Mouse (Mus musculus) olfactory bulb, adult 2 months (tissue): ENCODE data around the gene 1700113H08Rik. TPM values are rescaled to one million over a fixed set of nuclear protein-coding genes. Genes with fewer than 3 reads are reported as not detected.

Experiments used
- H3K27ac ChIP-seq: fragments of 200-500 bp; 2 replicates; pipeline ENCODE4 v1.5.1; 2012; ENCODE audit warnings: low read depth, low read length; ENCODE audit not compliant: insufficient read depth
- H3K4me1 ChIP-seq: fragments of 200-500 bp; 2 replicates; pipeline ENCODE4 v1.6.1; 2012; ENCODE audit warnings: low read length; ENCODE audit not compliant: control insufficient read depth, insufficient read depth
- H3K4me3 ChIP-seq: fragments of 200-500 bp; 2 replicates; pipeline ENCODE4 v1.5.1; 2012; ENCODE audit warnings: mild to moderate bottlenecking, low read depth, low read length, moderate library complexity; ENCODE audit not compliant: insufficient read depth
- CTCF ChIP-seq: fragments of 200-500 bp; IDR thresholded peaks from 2 replicates; pipeline ENCODE4 v1.5.1; 2012; ENCODE audit warnings: low read depth, mild to moderate bottlenecking, low read length, moderate library complexity; ENCODE audit not compliant: insufficient read depth
- POLR2A ChIP-seq: fragments of 200-500 bp; IDR thresholded peaks from 2 replicates; pipeline ENCODE4 v1.6.1; 2012; ENCODE audit warnings: mild to moderate bottlenecking, low read depth, low read length, moderate library complexity; ENCODE audit not compliant: insufficient read depth
- WGBS: fragments of 180-500 bp; shearing (Covaris S2); methylation state at CpG from one replicate; pipeline ENCODE4 v1.1.7; 2018; 5-methylcytosine and 5-hydroxymethylcytosine counted together
- polyA plus RNA-seq: library from polyadenylated mRNA; stranded (reverse); fragments of >200 nt; gene quantifications from 2 replicates; pipeline ENCODE4 v1.2.4, GENCODE M21; 2012; ENCODE audit warnings: low replicate concordance; ENCODE audit not compliant: missing spikeins, insufficient read depth, insufficient read length

The 1700113H08Rik gene
- polyA plus RNA-seq, 1 experiment: not detected

DNA sequence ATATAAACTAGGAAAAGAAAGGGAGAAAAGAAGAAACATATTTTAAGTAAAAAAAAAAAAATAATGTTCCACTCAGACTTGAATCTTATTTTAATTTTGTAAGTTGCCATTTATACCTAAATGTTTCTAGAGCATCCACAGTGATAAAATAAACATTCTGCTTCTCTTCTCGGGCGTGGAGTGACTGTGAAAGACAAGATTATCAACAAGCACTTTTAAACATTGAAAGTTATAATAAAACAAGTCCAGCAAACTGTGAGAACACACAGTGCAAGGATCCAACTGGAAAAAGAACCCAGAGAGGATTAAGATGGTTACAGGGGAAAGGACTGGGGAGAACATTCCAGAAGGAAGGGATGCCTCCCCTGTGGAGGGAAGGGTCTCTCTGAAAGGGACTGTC, 155.0 kb downstream of the 1700113H08Rik start:
- H3K4me1 ChIP-seq: no peaks in the 10 kb centered on the region
- TF ChIP-seq CTCF: no peak
- TF ChIP-seq POLR2A: no peak
- WGBS: 86% methylated on average over 2 of the region's 2 CpGs

DNA sequence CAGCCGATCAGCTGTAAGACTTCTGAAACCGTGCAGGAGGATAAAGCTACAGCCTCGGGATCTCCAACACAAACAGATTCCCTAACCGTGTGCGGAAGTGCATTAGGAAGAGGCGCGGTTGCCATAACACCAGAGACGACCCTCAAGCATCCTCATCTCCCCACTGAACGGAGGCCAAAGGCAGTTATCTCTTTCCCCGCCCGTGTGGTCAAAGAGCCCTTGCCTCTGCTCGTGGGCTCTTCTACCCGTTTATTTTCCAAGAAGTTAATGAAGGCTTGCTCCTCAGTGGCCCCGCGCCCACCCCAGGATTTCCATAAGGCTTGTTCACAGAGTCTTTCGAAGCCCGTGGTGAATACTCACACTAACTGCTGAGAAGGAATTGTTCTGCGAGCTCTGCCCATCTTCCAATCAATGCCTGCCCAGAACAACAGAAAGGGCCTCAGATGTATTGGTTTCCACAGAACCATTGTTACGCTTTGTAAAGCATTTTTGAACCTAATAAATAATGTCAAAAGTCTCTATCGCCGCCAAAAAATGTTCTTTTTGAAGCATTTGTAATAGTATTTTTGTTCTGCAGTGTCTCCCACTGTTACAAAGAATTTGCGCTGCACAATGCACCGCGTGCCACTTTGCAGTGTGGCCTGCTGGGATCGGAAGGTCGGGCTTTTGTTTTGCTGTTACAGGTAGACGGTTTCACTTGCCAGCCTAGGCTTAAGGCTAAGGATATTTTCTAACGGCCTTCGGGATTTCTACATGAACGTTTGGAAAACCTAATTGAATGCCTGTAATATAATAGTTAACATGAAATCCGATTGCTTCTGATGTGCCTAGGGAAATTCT, 172.4 kb downstream of the 1700113H08Rik start:
- Histone ChIP-seq H3K27ac (no peak overlapping the region), H3K4me3 (no peak overlapping the region), H3K4me1 (peaks cover 4% of the 10 kb centered on the region; the same call in 1 of the 2 replicates)
- TF ChIP-seq CTCF: no peak
- WGBS: 35% methylated on average over 31 of the region's 31 CpGs

More for the DNA sequence above, 155.0 kb downstream of the 1700113H08Rik start:
- no peak overlapping the region for H3K27ac ChIP-seq
- no peak overlapping the region for H3K4me3 ChIP-seq

DNA sequence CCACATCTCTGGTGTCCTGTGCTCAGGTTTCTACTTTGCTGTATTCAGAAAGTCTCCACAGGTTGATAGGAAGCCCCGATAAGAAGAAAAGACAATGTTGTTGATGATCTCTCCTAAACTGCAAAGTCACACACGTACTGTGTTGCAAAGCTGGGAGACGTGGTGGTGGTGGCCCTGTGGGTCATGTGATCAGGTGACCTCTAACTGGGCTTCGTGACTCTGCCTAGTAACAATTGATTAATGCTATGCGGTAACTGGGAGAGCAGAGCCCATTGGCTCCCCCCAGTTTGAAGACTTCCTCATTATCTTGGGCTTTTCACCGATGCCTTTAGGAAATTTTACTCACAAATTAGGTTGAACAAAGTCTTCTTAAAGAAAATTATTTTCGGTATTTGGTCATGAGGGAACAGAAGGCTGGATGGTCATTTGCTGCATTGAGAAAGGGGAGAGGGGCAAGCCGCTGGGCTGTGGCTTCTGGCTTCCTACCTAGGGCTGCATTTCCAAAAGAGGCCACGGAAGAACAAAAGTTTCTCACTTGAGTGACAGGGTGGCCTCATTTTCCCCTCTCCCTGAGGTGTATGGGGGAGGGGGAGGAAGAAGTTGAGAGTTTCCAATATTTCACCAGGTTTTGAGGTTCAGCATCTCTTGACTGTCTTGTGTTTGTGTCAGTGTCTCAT, 181.6 kb downstream of the 1700113H08Rik start:
- H3K4me3 ChIP-seq: no peak overlapping the region
- no peaks in the 10 kb centered on the region for H3K4me1 ChIP-seq
- WGBS: 59% methylated on average over 9 of the region's 9 CpGs
- TF ChIP-seq CTCF (no peak), POLR2A (no peak)
- H3K27ac ChIP-seq: no peak overlapping the region

DNA sequence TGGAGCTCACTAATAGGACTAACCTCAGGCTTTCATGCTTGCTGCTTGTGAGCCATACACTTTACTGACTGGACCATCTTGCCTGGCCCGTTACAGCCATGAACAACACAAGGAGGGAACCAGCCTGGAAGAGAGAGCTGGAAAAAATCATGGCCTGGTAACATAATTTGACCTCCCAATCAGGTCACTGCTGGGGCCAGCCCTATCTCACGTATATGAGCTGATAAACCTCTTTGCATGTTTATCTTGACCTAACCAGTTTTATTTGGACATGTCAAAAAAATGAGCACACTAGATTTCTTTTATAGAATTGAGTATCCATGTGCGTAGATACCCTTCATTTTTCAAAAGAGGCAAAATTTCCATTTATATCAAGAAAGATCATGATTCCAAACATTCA, 213.9 kb downstream of the 1700113H08Rik start:
- H3K4me1 ChIP-seq: 0 out of 2 replicates have a peak, but pooled peaks cover 2% of the 10 kb centered on the region
- no peak overlapping the region for H3K4me3 ChIP-seq
- H3K27ac ChIP-seq: no peak overlapping the region
- TF ChIP-seq CTCF (no peak), POLR2A (no peak)
- WGBS: 89% methylated on average over 3 of the region's 3 CpGs

DNA sequence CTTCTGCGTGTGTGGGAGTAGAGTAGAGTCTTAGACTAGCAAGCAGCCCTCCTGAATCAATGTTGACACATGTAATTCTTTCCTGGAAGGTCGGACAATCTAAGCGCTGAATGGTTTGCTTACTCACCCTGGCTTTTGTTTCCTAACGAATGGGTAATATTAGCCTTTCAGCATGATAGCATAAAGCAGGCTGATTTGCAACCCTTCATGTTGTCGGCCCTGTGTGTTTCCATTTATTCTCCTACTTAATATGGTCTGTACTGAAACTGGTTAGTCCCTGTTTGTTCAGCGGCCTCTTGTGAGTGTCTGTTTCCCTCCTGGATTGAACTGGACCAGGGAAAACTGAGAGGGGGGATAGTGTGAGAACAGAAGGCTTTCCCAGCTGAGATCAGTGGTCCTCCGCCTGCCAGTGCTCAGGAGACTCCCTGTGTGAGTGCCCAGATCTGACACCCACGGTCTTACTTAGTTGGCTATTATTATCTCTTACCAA, 214.3 kb downstream of the 1700113H08Rik start:
- Histone ChIP-seq H3K4me1 (0 out of 2 replicates have a peak, but pooled peaks cover 2% of the 10 kb centered on the region), H3K27ac (no peak overlapping the region), H3K4me3 (no peak overlapping the region)
- WGBS: 43% methylated on average over 8 of the region's 8 CpGs
- TF ChIP-seq CTCF: no peak
- no peak for TF ChIP-seq POLR2A

DNA sequence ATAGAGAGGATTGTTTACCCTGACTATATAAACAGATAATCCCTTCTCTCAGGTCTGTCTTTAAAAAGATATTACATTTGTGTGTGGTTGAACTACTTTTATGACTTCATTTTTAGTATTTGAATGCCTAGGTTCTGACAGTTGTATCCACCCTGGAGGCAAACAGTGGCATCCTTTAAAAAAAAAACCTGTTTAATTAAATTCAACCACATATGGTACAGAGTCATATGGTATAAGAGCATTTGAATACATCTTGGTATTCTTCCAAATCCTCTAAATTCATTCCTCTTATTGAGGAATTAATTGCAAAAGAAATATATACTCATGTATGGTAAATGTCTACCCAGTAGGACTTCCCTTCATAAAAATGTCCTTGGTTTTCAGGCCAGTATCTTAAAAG, 217.2 kb downstream of the 1700113H08Rik start:
- no peak overlapping the region for H3K27ac ChIP-seq
- 0 out of 2 replicates have a peak, but pooled peaks cover 2% of the 10 kb centered on the region for H3K4me1 ChIP-seq
- TF ChIP-seq CTCF: no peak
- no peak for TF ChIP-seq POLR2A
- H3K4me3 ChIP-seq: no peak overlapping the region

Other genes starting within 250 kb of the 1700113H08Rik start
- gene Stab2, start 50.0 kb upstream of the 1700113H08Rik start, polyA plus RNA-seq: not detected in 2 replicates